ENCODE assay signal across 8 mouse cellular contexts in genomic region chr13:107325707-107326495, GRCm38 (mm10).
DNase-seq lines count a peak whose midpoint lies in the region; ATAC-seq lines count a peak whose summit lies in the region.

No protein-coding gene starts in this region.

- no peak for ATAC-seq in CD4-positive, CD25-positive, alpha-beta regulatory T cell, adult 4 months

- DNase-seq in CD4-positive, CD25-positive, alpha-beta regulatory T cell, adult 2 months (ENCODE audit: low read depth, low spot score) = peak; percentile 47
- peak; percentile 40 for DNase-seq in MN1 (ENCODE audit: low spot score)
- peak; percentile 82 for DNase-seq in cerebellum, adult 9-11 months
- peak; percentile 32 to 85 for DNase-seq in frontal cortex, adult 2 months (ENCODE audit: extremely low spot score in 1 of 2, low spot score in 1 of 2)
- DNase-seq in kidney, postnatal 4 days = peak; percentile 77 to 78
- DNase-seq in lung, postnatal 14 days = peak; percentile 80
- peak; percentile 58 for DNase-seq in right cerebral cortex, postnatal 4 days
